Mouse (Mus musculus) midbrain, postnatal 0 days (tissue): ENCODE measurements around the gene Spice1. TPM values are rescaled to one million over a fixed set of nuclear protein-coding genes. Genes with fewer than 3 reads are reported as not detected.

Source experiments
- ATAC-seq: fragments of 200-750 bp; cut with Nextera tagmentation; 2 replicates; pipeline ENCODE4 v1.8.0; 2017; ENCODE audit warnings: moderate number of reproducible peaks, mild to moderate bottlenecking, moderate TSS enrichment, moderate library complexity; ENCODE audit not compliant: low FRiP score
- DNase-seq: peaks from one replicate; pipeline ENCODE4 v3.0.0-alpha.2; 2015; ENCODE audit warnings: low spot score
- H3K27ac ChIP-seq: fragments of 300-500 bp; sonication (generic); 2 replicates; pipeline ENCODE4 v1.5.1; 2014; ENCODE audit warnings: low read depth, mild to moderate bottlenecking, low read length, mixed read lengths
- H3K27me3 ChIP-seq: fragments of 300-500 bp; sonication (generic); 2 replicates; pipeline ENCODE4 v1.6.1; 2014; ENCODE audit warnings: low read length, control low read depth, mixed read lengths; ENCODE audit not compliant: insufficient read depth
- H3K36me3 ChIP-seq: fragments of 300-500 bp; sonication (generic); 2 replicates; pipeline ENCODE4 v1.6.1; 2014; ENCODE audit warnings: low read length, control low read depth, mixed read lengths; ENCODE audit not compliant: insufficient read depth
- H3K4me1 ChIP-seq: fragments of 300-500 bp; sonication (generic); 2 replicates; pipeline ENCODE4 v1.6.1; 2014; ENCODE audit warnings: mild to moderate bottlenecking, control low read depth, antibody characterized with exemption, low read length, mixed read lengths; ENCODE audit not compliant: insufficient read depth
- H3K4me2 ChIP-seq: fragments of 300-500 bp; sonication (generic); 2 replicates; pipeline ENCODE4 v1.6.1; 2014; ENCODE audit warnings: low read depth, mild to moderate bottlenecking, low read length, mixed read lengths; ENCODE audit not compliant: poor library complexity, severe bottlenecking
- H3K4me3 ChIP-seq: fragments of 300-500 bp; sonication (generic); 2 replicates; pipeline ENCODE4 v1.5.1; 2014; ENCODE audit warnings: low read depth, mild to moderate bottlenecking, low read length, moderate library complexity
- H3K9ac ChIP-seq: fragments of 300-500 bp; sonication (generic); replicated peaks from 2 replicates; pipeline ENCODE4 v1.6.1; 2014; ENCODE audit warnings: mild to moderate bottlenecking, low read length, moderate library complexity, mixed read lengths; ENCODE audit not compliant: poor library complexity, severe bottlenecking
- H3K9me3 ChIP-seq: fragments of 300-500 bp; sonication (generic); 2 replicates; pipeline ENCODE4 v1.6.1; 2016; ENCODE audit warnings: low read length, control low read depth
- CTCF ChIP-seq: IDR thresholded peaks from 2 replicates; pipeline ENCODE4 v1.5.1; 2016; ENCODE audit warnings: antibody characterized with exemption, mild to moderate bottlenecking
- WGBS: fragments of 180-500 bp; shearing (Covaris S2); extraction: QIAGEN DNeasy Blood & Tissue Kit; methylation state at CpG from one replicate; pipeline ENCODE4 v1.1.7; 2014; 5-methylcytosine and 5-hydroxymethylcytosine counted together
- polyA plus RNA-seq: library from polyadenylated mRNA; unstranded; fragments of >200 nt; fragmentation: Nextera tagmentation; extraction: Ambion mirVana; gene quantifications from 2 replicates; pipeline ENCODE4 v1.2.1, GENCODE M21; 2015
- total RNA-seq: library from RNA; depleted of rRNA; stranded (reverse); fragments of >200 nt; gene quantifications from 2 replicates; pipeline ENCODE4 v1.2.3, GENCODE M21; 2014

The Spice1 gene
- total and polyA plus RNA-seq, 2 experiments from 2014 or later, result 10.9 to 14.0 TPM

- no peak for TF ChIP-seq CTCF
- no peak overlapping the region for H3K4me2 ChIP-seq
- 79% methylated on average over 4 of the region's 4 CpGs for WGBS
These were observed 33.5 kb upstream of the Spice1 start for GRCm38 (mm10) chr16:44313422-44313821.

GRCm38 (mm10) chr16:44316350-44316749 lies 30.6 kb upstream of the Spice1 start:
- ATAC-seq (no peak), DNase-seq (no peak)
- Histone ChIP-seq H3K4me1 (no peaks in the 10 kb centered on the region), H3K9ac (no peak overlapping the region), H3K4me2 (no peak overlapping the region), H3K4me3 (no peak overlapping the region), H3K36me3 (no peaks in the 10 kb centered on the region), H3K9me3 (no peaks in the 10 kb centered on the region), H3K27ac (no peak overlapping the region), H3K27me3 (no peaks in the 10 kb centered on the region)
- no peak for TF ChIP-seq CTCF
- WGBS, result 70% methylated on average over 4 of the region's 4 CpGs

More at GRCm38 (mm10) chr16:44313422-44313821, 33.5 kb upstream of the Spice1 start:
- Histone ChIP-seq H3K27ac (no peak overlapping the region), H3K36me3 (no peaks in the 10 kb centered on the region), H3K4me3 (no peak overlapping the region), H3K9ac (no peak overlapping the region), H3K4me1 (no peaks in the 10 kb centered on the region), H3K9me3 (no peaks in the 10 kb centered on the region), H3K27me3 (no peaks in the 10 kb centered on the region)
- no peak for ATAC-seq
- DNase-seq, result no peak

- H3K4me3 ChIP-seq, result no peak overlapping the region
- TF ChIP-seq CTCF, result no peak
- H3K4me2 ChIP-seq, result no peak overlapping the region
- ATAC-seq (no peak), DNase-seq (no peak)
- H3K36me3 ChIP-seq, result no peaks in the 10 kb centered on the region
- H3K9ac ChIP-seq, result no peak overlapping the region
- no peaks in the 10 kb centered on the region for H3K27me3 ChIP-seq
- 33% methylated on average over 3 of the region's 3 CpGs for WGBS
- H3K9me3 ChIP-seq, result no peaks in the 10 kb centered on the region
- H3K27ac ChIP-seq, result no peak overlapping the region
- no peaks in the 10 kb centered on the region for H3K4me1 ChIP-seq
These were observed 26.7 kb upstream of the Spice1 start for GRCm38 (mm10) chr16:44320232-44320631.

DNA sequence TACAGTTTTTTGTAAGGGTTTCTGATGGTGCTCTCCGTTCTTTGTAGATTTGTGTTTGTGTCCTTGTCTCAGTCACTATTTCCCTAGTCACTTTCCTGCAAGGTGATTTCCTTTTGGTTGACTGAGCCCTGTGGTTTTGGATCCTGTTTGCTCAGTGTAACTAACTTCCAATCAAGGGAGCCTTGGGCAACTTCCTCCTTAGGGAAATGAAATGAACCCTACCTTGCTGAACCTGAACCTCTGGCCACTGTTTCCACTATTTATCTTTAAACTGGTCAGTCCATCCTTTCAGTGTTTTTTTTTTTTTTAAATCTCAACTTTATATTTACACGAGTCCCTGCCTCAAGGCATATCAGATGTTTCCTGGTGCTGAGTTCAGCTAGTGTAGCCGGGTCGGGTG lies 18.3 kb upstream of the Spice1 start:
- no peak for TF ChIP-seq CTCF
- DNase-seq (no peak), ATAC-seq (no peak)
- Histone ChIP-seq H3K27ac (no peak overlapping the region), H3K36me3 (no peaks in the 10 kb centered on the region), H3K9me3 (no peaks in the 10 kb centered on the region), H3K27me3 (no peaks in the 10 kb centered on the region), H3K4me2 (no peak overlapping the region), H3K4me3 (no peak overlapping the region), H3K4me1 (peaks cover 4% of the 10 kb centered on the region; the same call in 1 of the 2 replicates), H3K9ac (no peak overlapping the region)
- WGBS, result 78% methylated on average over 4 of the region's 4 CpGs

- peak overlapping the region; percentile 69 for H3K4me3 ChIP-seq
- ATAC-seq (no peak), DNase-seq (peak; percentile 14)
- H3K4me1 ChIP-seq, result peaks cover 4% of the 10 kb centered on the region; the same call in 1 of the 2 replicates
- H3K9ac ChIP-seq, result no peak overlapping the region
- H3K4me2 ChIP-seq, result peak overlapping the region; percentile 96
- 79% methylated on average over 9 of the region's 9 CpGs for WGBS
- TF ChIP-seq CTCF, result peak; percentile 57
- H3K9me3 ChIP-seq, result no peaks in the 10 kb centered on the region
- 0 out of 2 replicates have a peak, but pooled peaks cover 3% of the 10 kb centered on the region for H3K27me3 ChIP-seq
- no peaks in the 10 kb centered on the region for H3K36me3 ChIP-seq
- no peak overlapping the region for H3K27ac ChIP-seq
These were observed 16.3 kb upstream of the Spice1 start for GRCm38 (mm10) chr16:44330657-44331056.

DNA sequence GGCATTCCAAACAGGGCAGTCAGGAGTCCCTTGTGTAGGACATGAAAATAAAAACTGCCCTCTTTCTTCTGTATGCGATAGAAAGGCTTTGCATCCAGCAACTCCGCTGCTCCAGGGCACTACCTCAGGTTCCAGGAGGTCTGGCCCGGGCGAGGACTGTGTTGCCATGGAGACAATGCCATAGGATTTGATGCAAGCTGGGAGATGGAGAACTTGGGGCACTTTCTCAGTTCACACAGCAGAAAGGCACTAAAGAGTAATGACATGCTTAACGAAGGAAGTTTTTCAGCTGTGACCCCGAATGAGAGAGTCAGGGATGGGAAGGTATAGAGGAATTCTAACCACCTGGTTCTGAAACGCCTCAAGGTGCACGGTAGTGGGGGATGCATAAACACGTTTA lies 15.8 kb upstream of the Spice1 start:
- H3K27ac ChIP-seq, result no peak overlapping the region
- H3K4me3 ChIP-seq, result peak overlapping the region; percentile 69
- no peak overlapping the region for H3K9ac ChIP-seq
- 16% methylated on average over 9 of the region's 9 CpGs for WGBS
- peak overlapping the region; percentile 96 for H3K4me2 ChIP-seq
- H3K36me3 ChIP-seq, result no peaks in the 10 kb centered on the region
- DNase-seq, result peak; percentile 27
- no peak for TF ChIP-seq CTCF
- peaks cover 4% of the 10 kb centered on the region; the same call in 1 of the 2 replicates for H3K4me1 ChIP-seq
- 0 out of 2 replicates have a peak, but pooled peaks cover 3% of the 10 kb centered on the region for H3K27me3 ChIP-seq
- ATAC-seq, result 0 out of 2 replicates have a peak, but pooled peaks have one; percentile 31
- H3K9me3 ChIP-seq, result no peaks in the 10 kb centered on the region
